Mouse (Mus musculus) midbrain, postnatal 0 days (tissue): ENCODE data around the gene Apof. TPM values are rescaled to one million over a fixed set of nuclear protein-coding genes. Genes with fewer than 3 reads are reported as not detected.

Experiments
- ATAC-seq: fragments of 200-750 bp; cut with Nextera tagmentation; 2 replicates; pipeline ENCODE4 v1.8.0; 2017; ENCODE audit warnings: moderate number of reproducible peaks, mild to moderate bottlenecking, moderate TSS enrichment, moderate library complexity; ENCODE audit not compliant: low FRiP score
- DNase-seq: peaks from one replicate; pipeline ENCODE4 v3.0.0-alpha.2; 2015; ENCODE audit warnings: low spot score
- H3K27ac ChIP-seq: fragments of 300-500 bp; sonication (generic); 2 replicates; pipeline ENCODE4 v1.5.1; 2014; ENCODE audit warnings: low read depth, mild to moderate bottlenecking, low read length, mixed read lengths
- H3K27me3 ChIP-seq: fragments of 300-500 bp; sonication (generic); 2 replicates; pipeline ENCODE4 v1.6.1; 2014; ENCODE audit warnings: low read length, control low read depth, mixed read lengths; ENCODE audit not compliant: insufficient read depth
- H3K36me3 ChIP-seq: fragments of 300-500 bp; sonication (generic); 2 replicates; pipeline ENCODE4 v1.6.1; 2014; ENCODE audit warnings: low read length, control low read depth, mixed read lengths; ENCODE audit not compliant: insufficient read depth
- H3K4me1 ChIP-seq: fragments of 300-500 bp; sonication (generic); 2 replicates; pipeline ENCODE4 v1.6.1; 2014; ENCODE audit warnings: mild to moderate bottlenecking, control low read depth, antibody characterized with exemption, low read length, mixed read lengths; ENCODE audit not compliant: insufficient read depth
- H3K4me2 ChIP-seq: fragments of 300-500 bp; sonication (generic); 2 replicates; pipeline ENCODE4 v1.6.1; 2014; ENCODE audit warnings: low read depth, mild to moderate bottlenecking, low read length, mixed read lengths; ENCODE audit not compliant: poor library complexity, severe bottlenecking
- H3K4me3 ChIP-seq: fragments of 300-500 bp; sonication (generic); 2 replicates; pipeline ENCODE4 v1.5.1; 2014; ENCODE audit warnings: low read depth, mild to moderate bottlenecking, low read length, moderate library complexity
- H3K9ac ChIP-seq: fragments of 300-500 bp; sonication (generic); replicated peaks from 2 replicates; pipeline ENCODE4 v1.6.1; 2014; ENCODE audit warnings: mild to moderate bottlenecking, low read length, moderate library complexity, mixed read lengths; ENCODE audit not compliant: poor library complexity, severe bottlenecking
- H3K9me3 ChIP-seq: fragments of 300-500 bp; sonication (generic); 2 replicates; pipeline ENCODE4 v1.6.1; 2016; ENCODE audit warnings: low read length, control low read depth
- CTCF ChIP-seq: IDR thresholded peaks from 2 replicates; pipeline ENCODE4 v1.5.1; 2016; ENCODE audit warnings: antibody characterized with exemption, mild to moderate bottlenecking
- WGBS: fragments of 180-500 bp; shearing (Covaris S2); extraction: QIAGEN DNeasy Blood & Tissue Kit; methylation state at CpG from one replicate; pipeline ENCODE4 v1.1.7; 2014; 5-methylcytosine and 5-hydroxymethylcytosine counted together
- polyA plus RNA-seq: library from polyadenylated mRNA; unstranded; fragments of >200 nt; fragmentation: Nextera tagmentation; extraction: Ambion mirVana; gene quantifications from 2 replicates; pipeline ENCODE4 v1.2.1, GENCODE M21; 2015
- total RNA-seq: library from RNA; depleted of rRNA; stranded (reverse); fragments of >200 nt; gene quantifications from 2 replicates; pipeline ENCODE4 v1.2.3, GENCODE M21; 2014; rRNA removed

The Apof gene
- total RNA-seq (0.42 TPM in 1 of 2 replicates, not detected in the other), polyA plus RNA-seq (0.20 and 0.83 TPM in 2 replicates)

DNA sequence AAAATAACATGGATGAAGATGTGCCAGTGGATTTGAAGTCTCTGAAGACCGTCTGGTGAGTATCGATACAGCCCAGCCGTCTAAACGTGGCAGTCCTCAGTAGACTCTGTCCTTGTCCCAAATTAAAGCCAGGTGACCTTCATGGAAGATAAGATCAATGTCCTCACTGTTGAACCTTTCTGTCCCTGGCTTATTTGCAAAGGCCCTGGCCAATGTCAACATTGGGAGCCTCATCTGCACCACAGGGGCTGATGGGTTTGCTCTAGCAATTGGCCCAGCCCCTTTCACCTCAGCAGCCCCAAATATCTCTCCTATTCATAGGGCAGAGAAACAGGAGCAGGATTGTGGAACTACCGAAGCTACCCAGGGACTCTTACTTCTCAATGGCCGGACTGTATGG is at the start of gene Apof:
TSS of gene Apof (plus strand) at position 301 of the 400 bp plus-strand sequence.
- Histone ChIP-seq H3K27me3 (no peaks in the 10 kb centered on the region), H3K9ac (no peak within 1 kb of the TSS), H3K9me3 (no peaks in the 10 kb centered on the region), H3K4me1 (no peaks in the 10 kb centered on the region), H3K36me3 (no peaks in the 10 kb centered on the region), H3K4me3 (no peak within 1 kb of the TSS; the same call in 1 of the 2 replicates), H3K4me2 (no peak within 1 kb of the TSS), H3K27ac (no peak within 1 kb of the TSS)
- no peak for TF ChIP-seq CTCF
- no peak for DNase-seq
- ATAC-seq, result no peak
- 84% methylated on average over 6 of the region's 6 CpGs for WGBS

DNA sequence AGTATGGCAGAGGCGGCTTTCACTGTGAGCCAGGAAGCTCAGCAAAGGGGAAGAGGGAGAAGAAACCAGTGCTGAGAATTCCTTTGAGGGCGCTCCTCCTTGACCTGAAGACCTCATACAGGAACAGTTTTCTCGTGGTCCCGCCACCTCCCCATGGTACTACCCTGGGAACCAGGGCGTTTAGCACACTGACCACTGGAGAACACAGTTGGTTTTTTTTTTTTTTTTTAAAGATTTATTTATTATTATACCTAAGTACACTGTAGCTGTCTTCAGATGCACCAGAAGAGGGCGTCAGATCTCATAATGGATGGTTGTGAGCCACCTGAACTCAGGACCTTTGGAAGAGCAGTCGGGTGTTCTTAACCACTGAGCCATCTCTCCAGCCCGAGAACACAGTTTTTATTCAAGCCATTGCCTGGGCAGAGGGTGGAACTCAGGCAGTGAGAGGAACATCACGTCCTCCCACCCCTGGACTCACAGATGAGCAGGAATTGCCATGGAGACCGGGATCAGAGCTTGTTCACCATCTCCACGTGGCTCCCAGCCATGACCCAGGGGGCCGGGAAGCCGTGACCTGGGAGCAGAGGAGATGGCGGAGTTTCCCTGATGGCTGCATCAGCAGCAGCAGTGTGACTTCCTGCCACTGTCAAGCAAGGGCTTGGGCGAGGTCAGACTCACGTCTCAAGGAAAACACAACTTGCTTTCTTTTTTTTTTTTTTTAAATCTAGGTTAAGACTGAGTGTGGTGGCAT is 46.8 kb upstream of the Apof start:
- ATAC-seq, result no peak
- Histone ChIP-seq H3K4me3 (no peak overlapping the region), H3K9ac (no peak overlapping the region), H3K27me3 (no peaks in the 10 kb centered on the region), H3K4me1 (no peaks in the 10 kb centered on the region), H3K27ac (no peak overlapping the region), H3K36me3 (no peaks in the 10 kb centered on the region), H3K4me2 (no peak overlapping the region), H3K9me3 (no peaks in the 10 kb centered on the region)
- 62% methylated on average over 16 of the region's 16 CpGs for WGBS
- DNase-seq, result no peak
- TF ChIP-seq CTCF, result no peak

DNA sequence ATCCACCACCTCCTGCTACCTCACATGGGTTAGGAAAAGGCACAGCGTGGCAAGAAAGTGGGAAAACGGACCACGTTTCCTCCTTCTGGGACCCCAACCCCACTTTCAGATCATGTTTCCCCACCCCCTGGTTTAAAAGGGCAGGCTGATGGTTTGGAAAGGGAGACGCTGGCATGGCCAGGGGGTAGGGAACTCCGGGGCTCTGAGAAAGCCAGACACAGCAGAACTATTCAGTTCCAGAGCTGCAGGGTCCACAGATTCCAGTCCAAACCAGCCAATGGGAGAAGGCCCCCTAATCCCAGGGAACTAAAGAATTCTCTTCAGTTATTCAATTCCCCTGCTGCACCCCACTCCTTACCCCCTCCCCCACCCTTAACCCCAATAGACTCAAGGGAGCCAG is 43.4 kb upstream of the Apof start:
- Histone ChIP-seq H3K9ac (no peak overlapping the region), H3K27ac (no peak overlapping the region), H3K9me3 (no peaks in the 10 kb centered on the region), H3K4me3 (no peak overlapping the region), H3K36me3 (no peaks in the 10 kb centered on the region), H3K27me3 (no peaks in the 10 kb centered on the region), H3K4me2 (no peak overlapping the region), H3K4me1 (no peaks in the 10 kb centered on the region)
- no peak for TF ChIP-seq CTCF
- WGBS, result 31% methylated on average over 5 of the region's 5 CpGs
- no peak for ATAC-seq
- no peak for DNase-seq

DNA sequence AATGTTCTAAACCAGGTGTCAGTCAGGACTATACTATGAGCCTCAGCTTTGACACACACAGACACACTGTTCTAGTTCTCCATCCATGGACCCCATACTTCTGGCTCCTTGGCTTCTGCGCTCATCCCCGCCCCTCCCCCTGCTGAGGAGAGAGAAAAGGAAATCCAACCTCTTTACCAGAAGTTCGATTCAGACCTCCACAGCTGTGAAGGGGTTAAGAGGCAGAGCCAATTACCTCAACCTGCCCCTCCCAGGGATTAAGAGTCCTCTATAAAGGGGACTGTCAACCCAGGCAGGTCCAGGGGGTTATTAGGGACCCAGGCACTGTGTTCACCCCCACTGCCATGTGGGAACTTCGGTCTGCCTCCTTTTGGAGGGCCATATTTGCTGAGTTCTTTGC is 42.9 kb upstream of the Apof start, which contains the start of gene Mip:
TSS of gene Mip (plus strand) at position 301 of the 400 bp plus-strand sequence.
- no peak within 1 kb of the TSS for H3K27ac ChIP-seq
- H3K9me3 ChIP-seq, result no peaks in the 10 kb centered on the region
- DNase-seq (no peak), ATAC-seq (no peak)
- no peak for TF ChIP-seq CTCF
- H3K36me3 ChIP-seq, result no peaks in the 10 kb centered on the region
- no peak within 1 kb of the TSS for H3K4me2 ChIP-seq
- no peak within 1 kb of the TSS for H3K4me3 ChIP-seq
- H3K27me3 ChIP-seq, result no peaks in the 10 kb centered on the region
- no peak within 1 kb of the TSS for H3K9ac ChIP-seq
- H3K4me1 ChIP-seq, result no peaks in the 10 kb centered on the region
- 32% methylated on average over 4 of the region's 4 CpGs for WGBS

DNA sequence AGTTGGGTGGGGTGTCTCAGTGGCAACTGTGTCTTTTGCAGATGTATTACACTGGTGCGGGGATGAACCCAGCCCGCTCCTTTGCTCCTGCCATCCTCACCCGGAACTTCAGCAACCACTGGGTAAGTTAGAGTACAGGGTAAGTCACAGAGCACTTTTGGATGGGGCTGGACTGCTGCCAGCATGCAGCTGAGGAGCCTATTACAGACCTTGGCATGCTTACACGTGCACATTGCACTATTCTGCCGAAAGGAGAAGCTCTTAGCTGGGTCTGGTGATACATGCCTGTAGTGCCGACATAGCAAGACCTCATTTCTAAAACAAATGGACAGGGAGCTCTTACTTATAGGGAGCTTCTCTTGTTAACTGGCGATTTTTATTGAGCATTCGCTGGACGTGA is 40.9 kb upstream of the Apof start:
- DNase-seq (no peak), ATAC-seq (no peak)
- 78% methylated on average over 9 of the region's 9 CpGs for WGBS
- H3K9ac ChIP-seq, result no peak overlapping the region
- H3K9me3 ChIP-seq, result no peaks in the 10 kb centered on the region
- H3K4me3 ChIP-seq, result no peak overlapping the region
- H3K4me1 ChIP-seq, result no peaks in the 10 kb centered on the region
- TF ChIP-seq CTCF, result no peak
- no peaks in the 10 kb centered on the region for H3K36me3 ChIP-seq
- H3K27ac ChIP-seq, result no peak overlapping the region
- no peak overlapping the region for H3K4me2 ChIP-seq
- no peaks in the 10 kb centered on the region for H3K27me3 ChIP-seq

DNA sequence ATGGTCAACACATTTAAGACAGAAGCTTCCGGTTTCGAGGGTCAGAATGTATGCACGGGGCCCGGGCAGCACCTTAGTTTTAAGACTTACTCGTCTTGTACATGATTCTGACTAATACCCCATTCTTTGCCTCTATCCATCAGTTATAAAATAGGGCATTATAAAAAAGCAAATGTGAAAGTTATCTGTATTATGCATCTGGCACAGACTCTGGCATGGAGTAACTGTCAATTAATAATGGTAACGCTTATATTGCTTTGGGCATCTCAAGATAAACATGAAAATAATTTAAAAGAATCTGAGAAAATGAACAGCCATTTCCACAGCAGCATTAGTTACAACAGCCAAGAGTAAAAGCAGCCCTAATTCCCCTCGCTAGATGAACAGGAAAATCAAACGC is 40.5 kb upstream of the Apof start:
- Histone ChIP-seq H3K4me2 (no peak overlapping the region), H3K9ac (no peak overlapping the region), H3K4me3 (no peak overlapping the region), H3K27ac (no peak overlapping the region), H3K27me3 (no peaks in the 10 kb centered on the region), H3K9me3 (no peaks in the 10 kb centered on the region), H3K36me3 (no peaks in the 10 kb centered on the region), H3K4me1 (no peaks in the 10 kb centered on the region)
- ATAC-seq (no peak), DNase-seq (no peak)
- WGBS, result 94% methylated on average over 8 of the region's 8 CpGs
- no peak for TF ChIP-seq CTCF
